Mouse (Mus musculus): ENCODE measurements around the gene Gm21988. TPM values are rescaled to one million over a fixed set of nuclear protein-coding genes. Genes with fewer than 3 reads are reported as not detected.

Gm21988 gene
- polyA plus RNA-seq, 1 experiment, result 4.4 TPM

GRCm38 (mm10) chr11:70201691-70202090 is 37.9 kb downstream of the Gm21988 start:
- no peak overlapping the region for H3K4me3 ChIP-seq (ENCODE audit: low read depth, low read length)
- no peak overlapping the region for H3K27ac ChIP-seq (ENCODE audit: insufficient read depth, low read depth, low read length)
- no peaks in the 10 kb centered on the region for H3K4me1 ChIP-seq (ENCODE audit: control insufficient read depth, insufficient read depth, insufficient read length, low read length)
- TF ChIP-seq POLR2A (IDR thresholded peaks at IDR 0.05; ENCODE audit: low read depth, low read length), result no peak
- TF ChIP-seq CTCF (IDR thresholded peaks at IDR 0.05; ENCODE audit: extremely low read depth, insufficient read length, insufficient replicate concordance, low read depth, low read length), result peak; percentile 97
- WGBS, result 39% methylated on average over 5 of the region's 5 CpGs
- H3K27me3 ChIP-seq (ENCODE audit: control insufficient read depth, insufficient read depth, low read length), result no peaks in the 10 kb centered on the region
- no peaks in the 10 kb centered on the region for H3K36me3 ChIP-seq (ENCODE audit: control insufficient read depth, insufficient read depth, low read length)

- H3K4me1 ChIP-seq (ENCODE audit: control insufficient read depth, insufficient read depth, insufficient read length, low read length), result no peaks in the 10 kb centered on the region
- H3K27ac ChIP-seq (ENCODE audit: insufficient read depth, low read depth, low read length), result no peak overlapping the region
- no peak overlapping the region for H3K4me3 ChIP-seq (ENCODE audit: low read depth, low read length)
- TF ChIP-seq CTCF (IDR thresholded peaks at IDR 0.05; ENCODE audit: extremely low read depth, insufficient read length, insufficient replicate concordance, low read depth, low read length) (no peak), POLR2A (IDR thresholded peaks at IDR 0.05; ENCODE audit: low read depth, low read length) (no peak)
- no peaks in the 10 kb centered on the region for H3K36me3 ChIP-seq (ENCODE audit: control insufficient read depth, insufficient read depth, low read length)
- H3K27me3 ChIP-seq (ENCODE audit: control insufficient read depth, insufficient read depth, low read length), result no peaks in the 10 kb centered on the region
- 83% methylated on average over 5 of the region's 5 CpGs for WGBS
Observed at GRCm38 (mm10) chr11:70200036-70200608, 39.5 kb downstream of the Gm21988 start.

- TF ChIP-seq CTCF (IDR thresholded peaks at IDR 0.05; ENCODE audit: extremely low read depth, insufficient read length, insufficient replicate concordance, low read depth, low read length) (no peak), POLR2A (IDR thresholded peaks at IDR 0.05; ENCODE audit: low read depth, low read length) (no peak)
- no peak overlapping the region for H3K4me3 ChIP-seq (ENCODE audit: low read depth, low read length)
- H3K4me1 ChIP-seq (ENCODE audit: control insufficient read depth, insufficient read depth, insufficient read length, low read length), result no peaks in the 10 kb centered on the region
- H3K27ac ChIP-seq (ENCODE audit: insufficient read depth, low read depth, low read length), result no peak overlapping the region
- no peaks in the 10 kb centered on the region for H3K36me3 ChIP-seq (ENCODE audit: control insufficient read depth, insufficient read depth, low read length)
- WGBS, result 68% methylated on average over 8 of the region's 8 CpGs
- H3K27me3 ChIP-seq (ENCODE audit: control insufficient read depth, insufficient read depth, low read length), result no peaks in the 10 kb centered on the region
Observed at GRCm38 (mm10) chr11:70199107-70199506, 40.5 kb downstream of the Gm21988 start.

GRCm38 (mm10) chr11:70198332-70198731 is 41.3 kb downstream of the Gm21988 start:
- TF ChIP-seq CTCF (IDR thresholded peaks at IDR 0.05; ENCODE audit: extremely low read depth, insufficient read length, insufficient replicate concordance, low read depth, low read length) (no peak), POLR2A (IDR thresholded peaks at IDR 0.05; ENCODE audit: low read depth, low read length) (no peak)
- Histone ChIP-seq H3K27me3 (ENCODE audit: control insufficient read depth, insufficient read depth, low read length) (no peaks in the 10 kb centered on the region), H3K27ac (ENCODE audit: insufficient read depth, low read depth, low read length) (no peak overlapping the region), H3K4me3 (ENCODE audit: low read depth, low read length) (no peak overlapping the region), H3K4me1 (ENCODE audit: control insufficient read depth, insufficient read depth, insufficient read length, low read length) (no peaks in the 10 kb centered on the region), H3K36me3 (ENCODE audit: control insufficient read depth, insufficient read depth, low read length) (no peaks in the 10 kb centered on the region)
- 64% methylated on average over 3 of the region's 3 CpGs for WGBS

GRCm38 (mm10) chr11:70193354-70194285 is 46.0 kb downstream of the Gm21988 start:
- Histone ChIP-seq H3K4me3 (ENCODE audit: low read depth, low read length) (no peak overlapping the region), H3K27ac (ENCODE audit: insufficient read depth, low read depth, low read length) (no peak overlapping the region)
- TF ChIP-seq CTCF (IDR thresholded peaks at IDR 0.05; ENCODE audit: extremely low read depth, insufficient read length, insufficient replicate concordance, low read depth, low read length) (no peak), POLR2A (IDR thresholded peaks at IDR 0.05; ENCODE audit: low read depth, low read length) (no peak)

GRCm38 (mm10) chr11:70192157-70192556 is 47.5 kb downstream of the Gm21988 start:
- Histone ChIP-seq H3K4me3 (ENCODE audit: low read depth, low read length) (no peak overlapping the region), H3K27ac (ENCODE audit: insufficient read depth, low read depth, low read length) (no peak overlapping the region), H3K27me3 (ENCODE audit: control insufficient read depth, insufficient read depth, low read length) (no peaks in the 10 kb centered on the region), H3K36me3 (ENCODE audit: control insufficient read depth, insufficient read depth, low read length) (no peaks in the 10 kb centered on the region), H3K4me1 (ENCODE audit: control insufficient read depth, insufficient read depth, insufficient read length, low read length) (no peaks in the 10 kb centered on the region)
- WGBS, result 68% methylated on average over 4 of the region's 4 CpGs
- no peak for TF ChIP-seq POLR2A (IDR thresholded peaks at IDR 0.05; ENCODE audit: low read depth, low read length)

More at GRCm38 (mm10) chr11:70193354-70194285, 46.0 kb downstream of the Gm21988 start:
- H3K36me3 ChIP-seq (ENCODE audit: control insufficient read depth, insufficient read depth, low read length), result no peaks in the 10 kb centered on the region
- no peaks in the 10 kb centered on the region for H3K4me1 ChIP-seq (ENCODE audit: control insufficient read depth, insufficient read depth, insufficient read length, low read length)
- no peaks in the 10 kb centered on the region for H3K27me3 ChIP-seq (ENCODE audit: control insufficient read depth, insufficient read depth, low read length)
- WGBS, result 32% methylated on average over 11 of the region's 11 CpGs

GRCm38 (mm10) chr11:70191188-70191587 is 48.4 kb downstream of the Gm21988 start:
- Histone ChIP-seq H3K4me3 (ENCODE audit: low read depth, low read length) (no peak overlapping the region), H3K27me3 (ENCODE audit: control insufficient read depth, insufficient read depth, low read length) (no peaks in the 10 kb centered on the region), H3K27ac (ENCODE audit: insufficient read depth, low read depth, low read length) (no peak overlapping the region), H3K4me1 (ENCODE audit: control insufficient read depth, insufficient read depth, insufficient read length, low read length) (no peaks in the 10 kb centered on the region), H3K36me3 (ENCODE audit: control insufficient read depth, insufficient read depth, low read length) (no peaks in the 10 kb centered on the region)
- 78% methylated on average over 6 of the region's 6 CpGs for WGBS
- TF ChIP-seq POLR2A (IDR thresholded peaks at IDR 0.05; ENCODE audit: low read depth, low read length), result no peak
- no peak for TF ChIP-seq CTCF (IDR thresholded peaks at IDR 0.05; ENCODE audit: extremely low read depth, insufficient read length, insufficient replicate concordance, low read depth, low read length)

Measured in small intestine, adult 2 months (tissue).